Mouse (Mus musculus) stomach, postnatal 0 days (tissue): ENCODE data around the gene Dlg2.

Experiments used
- CTCF ChIP-seq: IDR thresholded peaks from 2 replicates; pipeline ENCODE4 v1.5.1; 2016; ENCODE audit warnings: antibody characterized with exemption, low read depth, mild to moderate bottlenecking, moderate library complexity
- EP300 ChIP-seq: optimal IDR thresholded peaks from 2 replicates; pipeline ENCODE3; 2016; ENCODE audit warnings: antibody characterized with exemption

DNA sequence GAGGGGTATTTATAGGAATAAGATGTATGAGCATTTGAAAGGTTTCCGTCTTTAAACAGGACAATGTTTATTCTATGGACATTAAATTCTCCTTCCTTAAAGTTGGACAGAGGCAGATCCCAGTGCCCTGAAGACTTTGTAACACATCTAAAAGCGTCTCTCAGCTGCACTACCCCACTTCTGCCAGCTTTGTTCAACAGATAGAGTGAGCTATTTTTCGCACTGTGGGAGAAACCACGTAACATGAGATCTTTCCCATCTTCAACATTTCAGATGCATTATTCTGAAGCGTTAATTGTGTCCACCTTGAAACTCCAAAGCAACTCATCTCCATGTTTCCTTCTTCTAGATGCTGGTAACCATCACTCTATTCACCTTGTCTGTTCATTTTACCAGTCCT lies 958.3 kb downstream of the Dlg2 start:
- TF ChIP-seq CTCF, result no peak
- no peak for TF ChIP-seq EP300
